Mouse (Mus musculus): Measurements from ENCODE around the gene Slc22a23.

Slc22a23 gene

DNA sequence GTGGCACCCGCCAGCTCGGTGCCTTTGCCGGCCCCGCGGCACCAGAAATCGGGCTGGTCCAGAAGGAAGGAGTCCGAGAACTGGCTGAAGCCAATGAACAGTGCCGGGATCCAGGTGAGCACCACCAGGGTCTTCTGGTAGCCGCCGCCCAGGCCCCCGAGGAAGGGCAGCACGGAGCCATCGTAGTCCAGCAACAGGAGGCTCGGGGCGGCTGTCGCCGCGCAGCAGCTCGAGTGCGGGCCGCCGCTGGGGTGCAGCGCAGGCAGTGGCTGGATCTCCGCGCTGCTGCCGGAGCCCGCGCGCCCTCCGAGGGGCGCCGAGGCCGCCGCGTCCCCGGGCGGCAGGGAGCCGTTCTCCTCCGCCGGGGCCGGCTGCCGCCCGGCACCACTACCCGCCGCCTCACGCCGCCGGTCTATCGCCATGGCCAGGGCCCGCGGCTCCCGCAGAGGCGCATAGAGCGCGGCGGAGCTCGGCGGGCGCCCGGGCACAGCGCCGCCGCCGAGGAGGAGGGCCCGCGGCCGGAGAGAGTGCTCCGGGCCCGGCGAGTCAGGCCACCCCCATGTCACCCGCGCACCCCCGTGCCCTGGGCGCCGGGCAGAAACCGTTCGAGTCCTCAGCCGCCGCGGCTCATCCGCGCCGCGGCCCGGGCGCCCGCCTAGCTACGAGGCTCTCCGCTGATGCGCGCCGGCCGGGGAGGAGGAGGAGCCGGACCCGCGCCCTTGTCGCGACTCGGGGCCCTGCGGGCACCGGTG is 430 bp downstream of the Slc22a23 start:
- DNase-seq (ENCODE audit: low read depth in 2 of 2, low spot score in 2 of 2): no peak

DNA sequence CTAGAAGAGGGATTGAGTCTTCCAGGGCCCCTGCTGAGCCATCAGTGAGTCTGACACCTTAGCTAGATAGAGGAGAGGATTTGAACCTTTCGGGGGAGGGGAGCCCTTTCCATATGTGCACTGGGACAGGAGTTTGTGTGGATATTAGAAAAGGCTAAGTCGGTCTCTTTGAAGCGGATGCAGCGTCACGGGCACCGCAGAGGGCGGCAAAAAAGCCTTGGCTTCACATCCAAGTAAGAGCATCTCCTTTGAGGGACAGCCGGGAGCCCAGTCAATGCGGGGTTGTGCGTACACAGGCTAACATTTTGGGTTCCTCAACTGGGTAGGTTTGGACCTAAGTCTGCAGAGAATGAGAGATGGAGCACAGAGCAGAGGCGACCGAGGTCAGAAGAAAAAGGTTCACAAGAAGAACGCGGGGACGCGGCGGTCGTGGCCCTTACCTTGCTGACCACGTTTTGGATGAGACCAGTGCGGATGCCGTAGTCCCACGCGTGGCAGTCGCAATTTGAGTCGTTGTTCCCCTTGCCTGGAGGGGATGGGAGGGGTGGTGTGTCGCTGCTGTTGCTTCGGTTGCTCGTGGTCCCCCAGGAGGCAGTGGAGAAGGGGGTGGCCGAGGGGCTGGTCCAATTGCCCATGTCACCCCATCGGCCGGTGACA is 1.1 kb downstream of the Slc22a23 start:
- no peak for DNase-seq (ENCODE audit: low read depth in 2 of 2, low spot score in 2 of 2)

GRCm38 (mm10) chr13:34342286-34342890 is 2.6 kb downstream of the Slc22a23 start:
- DNase-seq (ENCODE audit: low read depth in 2 of 2, low spot score in 2 of 2): no peak

- DNase-seq (ENCODE audit: low read depth in 2 of 2, low spot score in 2 of 2): no peak
Measured at GRCm38 (mm10) chr13:34336895-34337294, 8.1 kb downstream of the Slc22a23 start.

DNA sequence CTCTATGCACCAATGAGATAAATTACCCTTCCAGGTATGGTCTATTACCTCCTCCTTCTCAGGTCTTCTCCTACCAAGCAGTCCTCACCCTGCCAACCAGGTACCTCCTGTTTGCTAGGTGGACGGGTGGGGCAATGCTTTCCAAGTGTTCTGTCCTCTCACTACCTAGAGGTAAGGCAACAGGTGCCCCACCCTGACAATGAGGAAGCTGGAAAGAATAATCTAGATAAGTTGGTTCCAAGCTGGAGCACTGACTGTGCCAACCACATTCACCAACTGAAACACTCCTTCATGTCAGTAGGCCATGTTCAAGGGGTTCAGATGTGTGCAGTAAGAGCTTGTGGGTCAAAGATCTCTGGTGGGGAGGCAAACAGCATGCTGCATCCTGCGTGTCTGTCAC is 10.1 kb downstream of the Slc22a23 start:
- DNase-seq (ENCODE audit: low read depth in 2 of 2, low spot score in 2 of 2): no peak

DNA sequence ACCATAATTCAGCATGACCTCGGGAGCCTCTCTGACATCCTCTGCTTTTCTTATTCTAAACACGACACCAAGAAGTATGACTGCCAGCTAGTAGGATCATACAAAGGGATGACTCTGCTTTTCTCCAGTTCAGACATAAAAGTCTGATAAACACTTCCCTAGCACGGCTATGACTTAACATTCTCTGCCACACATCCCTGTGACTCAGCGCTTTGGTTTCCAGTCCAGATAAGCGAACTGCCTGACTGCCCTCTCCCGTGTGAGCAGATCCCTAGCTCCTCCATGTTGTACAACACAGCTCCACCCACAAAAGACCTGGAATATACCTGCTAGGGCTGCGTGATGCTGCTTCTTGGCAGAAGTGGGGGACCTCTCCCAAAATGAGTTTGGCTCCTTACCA is 12.2 kb downstream of the Slc22a23 start:
- no peak for DNase-seq (ENCODE audit: low read depth in 2 of 2, low spot score in 2 of 2)

- DNase-seq (ENCODE audit: low read depth in 2 of 2, low spot score in 2 of 2): no peak
Measured at GRCm38 (mm10) chr13:34331399-34332186, 13.4 kb downstream of the Slc22a23 start.

DNA sequence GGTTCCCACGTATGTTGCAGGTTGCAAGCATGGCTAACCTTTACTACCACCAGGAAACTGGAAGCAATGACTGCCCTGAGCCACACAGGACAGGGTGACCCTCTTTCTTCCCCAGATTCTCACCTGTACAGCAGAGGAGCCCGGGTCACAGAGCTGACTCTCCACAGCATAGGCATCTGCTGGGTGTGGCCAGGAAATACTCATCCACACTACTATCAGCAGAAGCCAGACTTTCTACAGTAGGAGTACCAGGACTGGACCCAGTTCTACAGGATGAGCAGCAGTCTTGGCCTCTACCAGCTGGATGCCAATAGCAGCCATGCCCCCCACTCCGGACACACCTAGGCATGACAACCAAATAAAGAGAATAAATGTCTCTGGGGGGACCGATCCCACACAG is 15.4 kb downstream of the Slc22a23 start:
- DNase-seq (ENCODE audit: low read depth in 2 of 2, low spot score in 2 of 2): no peak

DNA sequence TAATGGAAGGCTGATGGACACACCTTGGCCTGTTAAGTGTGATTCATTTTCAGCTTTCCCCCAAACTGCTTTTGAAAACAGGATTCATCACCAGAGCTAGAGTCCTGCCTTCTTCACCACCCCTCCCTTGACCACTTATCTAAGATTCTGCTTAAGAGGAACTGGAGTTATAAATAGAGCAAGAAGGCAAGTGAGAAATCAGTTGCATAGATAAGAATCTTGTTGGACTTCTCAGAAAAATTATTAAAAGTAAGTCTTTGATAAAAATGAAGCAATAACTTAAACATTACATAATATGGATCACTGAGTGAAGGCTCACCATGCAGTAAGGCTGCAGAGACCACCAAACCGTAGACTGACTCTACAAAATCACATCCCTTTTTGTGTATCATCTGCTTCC is 18.0 kb downstream of the Slc22a23 start:
- no peak for DNase-seq (ENCODE audit: low read depth in 2 of 2, low spot score in 2 of 2)

GRCm38 (mm10) chr13:34323361-34323760 is 21.6 kb downstream of the Slc22a23 start:
- no peak for DNase-seq (ENCODE audit: low read depth in 2 of 2, low spot score in 2 of 2)

GRCm38 (mm10) chr13:34320482-34320881 is 24.5 kb downstream of the Slc22a23 start:
- no peak for DNase-seq (ENCODE audit: low read depth in 2 of 2, low spot score in 2 of 2)

DNA sequence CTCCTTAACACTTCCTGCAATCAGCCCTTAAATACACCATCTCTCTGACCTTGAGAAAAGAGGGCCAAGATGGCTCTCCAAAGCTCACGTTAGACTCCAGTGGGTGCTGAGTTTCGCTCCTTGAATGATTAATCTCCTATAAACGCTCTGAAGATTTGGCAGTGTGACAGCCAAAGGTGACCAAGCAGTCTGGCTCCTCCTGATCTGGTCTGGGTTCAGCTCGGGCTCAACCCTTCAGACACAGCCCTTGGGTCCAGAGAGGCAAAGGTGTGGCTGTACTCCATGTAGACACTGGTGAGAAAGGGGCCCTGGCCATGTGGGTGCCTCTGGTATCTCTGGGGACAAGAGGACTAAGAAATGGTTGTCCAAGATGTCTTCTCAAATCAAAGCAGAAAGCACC is 27.9 kb downstream of the Slc22a23 start:
- DNase-seq (ENCODE audit: low read depth in 2 of 2, low spot score in 2 of 2): no peak

DNA sequence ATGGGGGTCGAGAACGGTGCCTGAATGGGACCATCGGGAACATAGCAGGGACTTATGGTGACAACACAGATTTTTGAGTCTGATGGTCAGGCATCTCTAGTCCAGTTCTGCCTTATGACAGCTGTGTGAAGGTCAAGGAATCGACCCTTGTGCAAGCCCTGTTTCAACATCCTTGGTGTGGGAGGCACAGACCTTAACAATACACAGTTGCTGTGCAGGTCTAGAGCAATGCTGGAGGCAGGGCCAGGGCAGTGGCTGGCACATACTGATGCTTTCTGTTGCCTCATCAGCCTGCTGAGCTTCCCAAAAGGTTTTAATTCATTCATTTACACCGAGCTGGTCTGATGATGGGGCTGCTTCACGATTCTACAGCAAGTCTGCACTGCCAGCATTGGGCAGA is 28.5 kb downstream of the Slc22a23 start:
- no peak for DNase-seq (ENCODE audit: low read depth in 2 of 2, low spot score in 2 of 2)

GRCm38 (mm10) chr13:34313033-34313491 is 31.9 kb downstream of the Slc22a23 start:
- DNase-seq (ENCODE audit: low read depth in 2 of 2, low spot score in 2 of 2): no peak

- no peak for DNase-seq (ENCODE audit: low read depth in 2 of 2, low spot score in 2 of 2)
Measured at GRCm38 (mm10) chr13:34312346-34313002, 32.5 kb downstream of the Slc22a23 start.

GRCm38 (mm10) chr13:34311593-34311992 is 33.4 kb downstream of the Slc22a23 start:
- DNase-seq (ENCODE audit: low read depth in 2 of 2, low spot score in 2 of 2): no peak

GRCm38 (mm10) chr13:34308604-34308927 is 36.4 kb downstream of the Slc22a23 start:
- DNase-seq (ENCODE audit: low read depth in 2 of 2, low spot score in 2 of 2): no peak

- DNase-seq (ENCODE audit: low read depth in 2 of 2, low spot score in 2 of 2): no peak
Measured at GRCm38 (mm10) chr13:34307696-34308603, 37.0 kb downstream of the Slc22a23 start.

DNA sequence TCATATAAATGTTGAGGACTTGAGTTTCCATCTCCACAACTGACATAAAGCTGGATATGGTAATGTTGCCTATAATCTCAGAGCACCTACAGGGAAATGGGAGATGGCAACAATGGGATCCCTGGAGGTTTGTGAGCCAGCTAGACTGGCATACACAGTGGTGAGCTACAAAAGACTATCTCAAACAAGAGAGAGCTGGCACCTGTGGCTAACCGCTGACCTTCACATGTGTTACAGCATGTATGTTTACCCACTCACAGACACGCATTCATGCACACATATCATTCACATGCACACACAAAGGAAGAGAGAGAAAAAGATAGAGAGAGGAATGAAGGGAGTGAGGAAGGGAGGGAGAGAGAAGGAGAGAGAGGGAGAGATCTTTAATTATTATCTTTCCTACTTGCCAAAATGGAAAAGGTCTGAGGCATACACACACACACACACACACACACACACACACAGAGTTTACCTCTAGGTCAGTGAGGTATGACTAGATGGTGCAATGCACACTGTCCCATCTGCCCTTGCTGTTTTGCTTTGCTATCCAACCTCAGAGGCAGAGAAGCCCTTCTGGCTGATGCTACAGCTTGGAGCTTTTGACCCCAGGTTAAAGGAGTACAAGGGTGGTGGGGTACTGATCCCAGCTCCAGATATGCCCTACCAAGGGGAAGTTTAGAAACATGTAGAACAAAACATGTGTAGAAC is 38.9 kb downstream of the Slc22a23 start:
- DNase-seq (ENCODE audit: low read depth in 2 of 2, low spot score in 2 of 2): no peak
